Mouse (Mus musculus) midbrain, embryonic 16.5 days (tissue): ENCODE data around the gene Lrcol1. TPM values are rescaled to one million over a fixed set of nuclear protein-coding genes. Genes with fewer than 3 reads are reported as not detected.

Experiments
- ATAC-seq: fragments of 200-750 bp; cut with Nextera tagmentation; 2 replicates; pipeline ENCODE4 v1.8.0; 2017; ENCODE audit warnings: moderate TSS enrichment
- H3K27ac ChIP-seq: fragments of 300-500 bp; sonication (generic); 2 replicates; pipeline ENCODE4 v1.5.1; 2014; ENCODE audit warnings: mild to moderate bottlenecking, low read length, mixed read lengths
- H3K27me3 ChIP-seq: fragments of 300-500 bp; sonication (generic); 2 replicates; pipeline ENCODE4 v1.6.1; 2014; ENCODE audit warnings: low read depth, low read length, mixed read lengths; ENCODE audit not compliant: control insufficient read depth, insufficient read depth
- H3K36me3 ChIP-seq: fragments of 300-500 bp; sonication (generic); 2 replicates; pipeline ENCODE4 v1.6.1; 2014; ENCODE audit warnings: mild to moderate bottlenecking, low read length, moderate library complexity, mixed read lengths; ENCODE audit not compliant: control insufficient read depth, insufficient read depth
- H3K4me1 ChIP-seq: fragments of 300-500 bp; sonication (generic); 2 replicates; pipeline ENCODE4 v1.6.1; 2014; ENCODE audit warnings: mild to moderate bottlenecking, low read length, mixed read lengths; ENCODE audit not compliant: control insufficient read depth, insufficient read depth
- H3K4me2 ChIP-seq: fragments of 300-500 bp; sonication (generic); 2 replicates; pipeline ENCODE4 v1.6.1; 2014; ENCODE audit warnings: mild to moderate bottlenecking, low read length, mixed read lengths
- H3K4me3 ChIP-seq: fragments of 300-500 bp; sonication (generic); 2 replicates; pipeline ENCODE4 v1.5.1; 2014; ENCODE audit warnings: low read depth, mild to moderate bottlenecking, low read length, moderate library complexity, mixed read lengths
- H3K9ac ChIP-seq: fragments of 300-500 bp; sonication (generic); 2 replicates; pipeline ENCODE4 v1.6.1; 2014; ENCODE audit warnings: low read depth, low read length, mixed read lengths
- H3K9me3 ChIP-seq: fragments of 300-500 bp; sonication (generic); replicated peaks from 2 replicates; pipeline ENCODE4 v1.6.1; 2014; ENCODE audit warnings: mild to moderate bottlenecking, low read length, mixed read lengths; ENCODE audit not compliant: control insufficient read depth, poor library complexity, severe bottlenecking
- WGBS: fragments of 180-500 bp; shearing (Covaris S2); extraction: QIAGEN DNeasy Blood & Tissue Kit; methylation state at CpG from one replicate; pipeline ENCODE4 v1.1.7; 2014; 5-methylcytosine and 5-hydroxymethylcytosine counted together
- polyA plus RNA-seq: library from polyadenylated mRNA; unstranded; fragments of >200 nt; fragmentation: Nextera tagmentation; extraction: Ambion mirVana; gene quantifications from 2 replicates; pipeline ENCODE4 v1.2.1, GENCODE M21; 2015

Lrcol1 gene
- polyA plus RNA-seq, 1 experiment from 2014 or later: not detected

- Histone ChIP-seq H3K9me3 (no peaks in the 10 kb centered on the region), H3K36me3 (no peaks in the 10 kb centered on the region), H3K4me2 (no peak overlapping the region), H3K27me3 (no peaks in the 10 kb centered on the region), H3K9ac (no peak overlapping the region), H3K4me1 (no peaks in the 10 kb centered on the region), H3K4me3 (no peak overlapping the region), H3K27ac (no peak overlapping the region)
- ATAC-seq: no peak
- WGBS: 91% methylated on average over 5 of the region's 5 CpGs
Observed at GRCm38 (mm10) chr5:110395006-110395661, 50.6 kb downstream of the Lrcol1 start.

- 84% methylated on average over 8 of the region's 8 CpGs for WGBS
- no peak for ATAC-seq
- Histone ChIP-seq H3K4me1 (no peaks in the 10 kb centered on the region; the same call in 1 of the 2 replicates), H3K9me3 (no peaks in the 10 kb centered on the region), H3K36me3 (no peaks in the 10 kb centered on the region), H3K4me3 (no peak overlapping the region), H3K27ac (no peak overlapping the region), H3K27me3 (no peaks in the 10 kb centered on the region), H3K9ac (no peak overlapping the region), H3K4me2 (no peak overlapping the region)
Observed at GRCm38 (mm10) chr5:110401101-110401500, 56.6 kb downstream of the Lrcol1 start.

- Histone ChIP-seq H3K4me2 (no peak overlapping the region), H3K4me1 (peaks cover 9% of the 10 kb centered on the region), H3K27me3 (no peaks in the 10 kb centered on the region), H3K9me3 (no peaks in the 10 kb centered on the region), H3K27ac (no peak overlapping the region), H3K36me3 (no peaks in the 10 kb centered on the region), H3K4me3 (no peak overlapping the region), H3K9ac (no peak overlapping the region)
- WGBS: 98% methylated on average over 2 of the region's 2 CpGs
- no peak for ATAC-seq
Observed at GRCm38 (mm10) chr5:110402557-110402956, 58.0 kb downstream of the Lrcol1 start.

GRCm38 (mm10) chr5:110403931-110404330, 59.4 kb downstream of the Lrcol1 start:
- H3K27me3 ChIP-seq: no peaks in the 10 kb centered on the region
- WGBS: 63% methylated on average over 3 of the region's 3 CpGs
- no peak overlapping the region for H3K4me3 ChIP-seq
- ATAC-seq: no peak
- no peaks in the 10 kb centered on the region for H3K36me3 ChIP-seq
- no peak overlapping the region for H3K9ac ChIP-seq
- H3K4me2 ChIP-seq: no peak overlapping the region
- no peaks in the 10 kb centered on the region for H3K9me3 ChIP-seq
- no peak overlapping the region for H3K27ac ChIP-seq
- H3K4me1 ChIP-seq: peaks cover 9% of the 10 kb centered on the region

Other genes starting within 250 kb of the Lrcol1 start
- 8.0 and 9.2 TPM in 2 replicates for gene Plcxd1, start 244.8 kb upstream of the Lrcol1 start, polyA plus RNA-seq
- gene Gtpbp6, start 236.5 kb upstream of the Lrcol1 start, polyA plus RNA-seq: 61.5 and 69.2 TPM in 2 replicates
- 15.3 and 17.6 TPM in 2 replicates for gene Zfp605, start 234.6 kb upstream of the Lrcol1 start, polyA plus RNA-seq
- gene Chfr, start 208.9 kb upstream of the Lrcol1 start, polyA plus RNA-seq: 81.7 and 86.8 TPM in 2 replicates
- gene Golga3, start 168.0 kb upstream of the Lrcol1 start, polyA plus RNA-seq: 24.7 and 25.7 TPM in 2 replicates
- 18.7 and 24.1 TPM in 2 replicates for gene Ankle2, start 113.7 kb upstream of the Lrcol1 start, polyA plus RNA-seq
- 105 and 107 TPM in 2 replicates for gene Pgam5, start 74.8 kb upstream of the Lrcol1 start, polyA plus RNA-seq
- 11.5 and 12.2 TPM in 2 replicates for gene Pxmp2, start 58.5 kb upstream of the Lrcol1 start, polyA plus RNA-seq
- gene Pole, start 58.4 kb upstream of the Lrcol1 start, polyA plus RNA-seq: 5.1 and 7.4 TPM in 2 replicates
- gene P2rx2, start 1.5 kb upstream of the Lrcol1 start, polyA plus RNA-seq: 12.5 and 14.1 TPM in 2 replicates
- gene Fbrsl1, start 103.8 kb downstream of the Lrcol1 start, polyA plus RNA-seq: 12.3 and 16.3 TPM in 2 replicates
- gene Galnt9, start 199.6 kb downstream of the Lrcol1 start, polyA plus RNA-seq: 22.5 and 23.1 TPM in 2 replicates